Mouse (Mus musculus) c-Kit-positive CD71-positive TER-119-positive erythroid progenitor cells, embryonic 14.5 days (primary cell): ENCODE results near the gene Akap6.

Experiments
- DNase-seq: peaks from one replicate; pipeline ENCODE4 v3.0.0-alpha.2; 2013; ENCODE audit warnings: low spot score

Akap6 gene

GRCm38 (mm10) chr12:53146460-53147050 is 447.4 kb downstream of the Akap6 start:
- DNase-seq: no peak

- no peak for DNase-seq
These were observed 448.5 kb downstream of the Akap6 start for GRCm38 (mm10) chr12:53147696-53148095.

GRCm38 (mm10) chr12:53168189-53169003 is 469.2 kb downstream of the Akap6 start:
- DNase-seq: no peak

GRCm38 (mm10) chr12:53191435-53191834 is 492.3 kb downstream of the Akap6 start:
- DNase-seq: no peak

GRCm38 (mm10) chr12:53193664-53194063 is 494.5 kb downstream of the Akap6 start:
- no peak for DNase-seq
